ENCODE assay signal across 8 mouse cellular contexts in the genomic region with DNA sequence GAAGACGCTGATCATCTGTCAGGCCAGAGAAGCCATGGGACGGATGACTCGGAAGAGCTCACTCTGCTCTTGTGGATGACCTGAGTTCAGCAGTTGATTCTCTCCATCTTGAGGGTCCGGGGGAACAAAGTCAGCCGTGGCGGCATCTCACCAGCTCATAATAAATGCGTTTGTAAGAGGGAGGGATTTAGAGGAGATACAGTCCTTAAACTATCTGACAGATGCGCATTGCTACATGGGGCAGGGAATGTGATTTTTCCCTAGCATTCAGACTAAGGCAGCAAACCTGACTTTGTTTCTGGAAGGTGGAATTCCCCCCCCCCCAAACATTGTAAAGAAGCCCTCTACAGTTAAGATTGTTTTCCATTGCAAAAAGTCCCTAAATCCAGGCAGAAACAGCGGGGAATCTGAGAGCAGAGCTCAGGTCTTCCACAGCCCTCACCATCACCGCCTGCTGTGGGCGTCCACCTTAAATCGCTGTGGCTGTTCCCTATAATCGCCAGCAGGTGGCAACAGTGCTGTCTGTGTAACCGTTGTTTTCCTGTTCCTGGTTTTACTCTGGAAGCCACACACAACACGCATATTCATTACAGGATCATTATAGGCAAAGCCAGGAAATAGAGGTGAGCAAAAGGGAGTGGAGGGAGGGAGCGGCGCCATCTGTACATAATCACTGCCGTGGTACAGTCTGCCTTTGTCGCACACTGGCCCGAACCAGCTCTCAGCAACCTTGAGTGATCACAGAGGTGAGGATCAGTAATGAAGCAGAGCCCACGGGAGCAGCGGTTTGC.
DNase-seq lines count a peak whose midpoint lies in the region; ATAC-seq and TF ChIP-seq lines count a peak whose summit lies in the region.

No protein-coding gene starts in this region.

- no peak overlapping the region for H3K27ac ChIP-seq in embryonic fibroblast, embryonic 13.5 days (ENCODE audit: insufficient read depth, low read length)
- H3K27ac ChIP-seq in heart, embryonic 11.5 days (ENCODE audit: low read depth, low read length), result no peak overlapping the region
- H3K27ac ChIP-seq in kidney, embryonic 15.5 days, result peak overlapping the region; percentile 63; the same call in 1 of the 2 replicates
- no peak overlapping the region for H3K27ac ChIP-seq in limb, embryonic 15.5 days
- H3K27ac ChIP-seq in midbrain, postnatal 0 days (ENCODE audit: low read depth, low read length), result no peak overlapping the region

- no peak for TF ChIP-seq POLR2A in embryonic fibroblast, embryonic 13.5 days (IDR thresholded peaks at IDR 0.05; ENCODE audit: low read depth, low read length)

- ATAC-seq in heart, embryonic 11.5 days (replicated peaks; ENCODE audit: insufficient number of reproducible peaks, low FRiP score, low TSS enrichment), result peak; percentile 57
- peak; percentile 73 for ATAC-seq in kidney, embryonic 15.5 days (replicated peaks; ENCODE audit: low FRiP score)
- no peak for ATAC-seq in limb, embryonic 15.5 days (ENCODE audit: insufficient number of reproducible peaks, low FRiP score, low TSS enrichment, low read depth)
- peak; percentile 71; the same call in 1 of the 2 replicates for ATAC-seq in midbrain, postnatal 0 days (ENCODE audit: low FRiP score)

- peak overlapping the region; percentile 5; the same call in 1 of the 2 replicates for H3K4me3 ChIP-seq in embryonic fibroblast, embryonic 13.5 days (ENCODE audit: insufficient read depth, low read length)
- peak overlapping the region; percentile 35 for H3K4me3 ChIP-seq in heart, embryonic 11.5 days (ENCODE audit: low read depth, low read length)
- H3K4me3 ChIP-seq in kidney, embryonic 15.5 days (replicated peaks), result peak overlapping the region; percentile 37
- peak overlapping the region; percentile 33 for H3K4me3 ChIP-seq in limb, embryonic 15.5 days
- peak overlapping the region; percentile 26; the same call in 1 of the 2 replicates for H3K4me3 ChIP-seq in midbrain, postnatal 0 days (ENCODE audit: low read depth, low read length)

- H3K4me2 ChIP-seq in heart, embryonic 11.5 days, result peak overlapping the region; percentile 61
- peak overlapping the region; percentile 60 for H3K4me2 ChIP-seq in kidney, embryonic 15.5 days
- H3K4me2 ChIP-seq in limb, embryonic 15.5 days, result peak overlapping the region; percentile 54
- peak overlapping the region; percentile 49 for H3K4me2 ChIP-seq in midbrain, postnatal 0 days (ENCODE audit: low read depth, low read length, poor library complexity, severe bottlenecking)

- H3K4me1 ChIP-seq in embryonic fibroblast, embryonic 13.5 days (ENCODE audit: control insufficient read depth, insufficient read depth, low read length), result no peaks in the 10 kb centered on the region
- no peaks in the 10 kb centered on the region for H3K4me1 ChIP-seq in heart, embryonic 11.5 days (ENCODE audit: control insufficient read depth, insufficient read depth, low read length)
- H3K4me1 ChIP-seq in kidney, embryonic 15.5 days, result peaks cover 20% of the 10 kb centered on the region
- H3K4me1 ChIP-seq in limb, embryonic 15.5 days, result peaks cover 9% of the 10 kb centered on the region
- H3K4me1 ChIP-seq in midbrain, postnatal 0 days (ENCODE audit: insufficient read depth, low read length), result peaks cover 2% of the 10 kb centered on the region; the same call in 1 of the 2 replicates

- no peaks in the 10 kb centered on the region for H3K9me3 ChIP-seq in heart, embryonic 11.5 days (replicated peaks; ENCODE audit: control insufficient read depth, low read length)
- H3K9me3 ChIP-seq in kidney, embryonic 15.5 days (replicated peaks), result no peaks in the 10 kb centered on the region
- H3K9me3 ChIP-seq in limb, embryonic 15.5 days, result no peaks in the 10 kb centered on the region
- H3K9me3 ChIP-seq in midbrain, postnatal 0 days (ENCODE audit: low read length), result no peaks in the 10 kb centered on the region

- DNase-seq in CD4-positive helper T cell, adult 2 months (ENCODE audit: low read depth, low spot score), result peak; percentile 69
- DNase-seq in brain, adult 2 months (ENCODE audit: low read depth, low spot score), result peak; percentile 93
- DNase-seq in midbrain, postnatal 0 days (ENCODE audit: low spot score), result peak; percentile 95
- peak; percentile 13 to 35 for DNase-seq in spleen, postnatal 14 days (ENCODE audit: low spot score in 2 of 2)

- no peaks in the 10 kb centered on the region for H3K36me3 ChIP-seq in heart, embryonic 11.5 days (ENCODE audit: control insufficient read depth, insufficient read depth, low read length)
- H3K36me3 ChIP-seq in kidney, embryonic 15.5 days, result no peaks in the 10 kb centered on the region
- no peaks in the 10 kb centered on the region for H3K36me3 ChIP-seq in limb, embryonic 15.5 days
- H3K36me3 ChIP-seq in midbrain, postnatal 0 days (ENCODE audit: insufficient read depth, low read length), result no peaks in the 10 kb centered on the region

- 0 out of 2 replicates have a peak, but pooled peaks cover 2% of the 10 kb centered on the region for H3K27me3 ChIP-seq in heart, embryonic 11.5 days (ENCODE audit: control insufficient read depth, insufficient read depth, low read length)
- H3K27me3 ChIP-seq in kidney, embryonic 15.5 days, result 0 out of 2 replicates have a peak, but pooled peaks cover 4% of the 10 kb centered on the region
- H3K27me3 ChIP-seq in limb, embryonic 15.5 days, result peaks cover 4% of the 10 kb centered on the region; the same call in 1 of the 2 replicates
- H3K27me3 ChIP-seq in midbrain, postnatal 0 days (ENCODE audit: insufficient read depth, low read length), result no peaks in the 10 kb centered on the region

- peak; percentile 76; the same call in 1 of the 2 replicates for TF ChIP-seq CTCF in embryonic fibroblast, embryonic 13.5 days (IDR thresholded peaks at IDR 0.05; ENCODE audit: borderline replicate concordance, insufficient read depth, low read length)
- TF ChIP-seq CTCF in midbrain, postnatal 0 days (IDR thresholded peaks at IDR 0.05), result peak; percentile 98

- peak overlapping the region; percentile 66 for H3K9ac ChIP-seq in heart, embryonic 11.5 days (ENCODE audit: low read depth, low read length)
- 0 out of 2 replicates have a peak overlapping the region, but pooled peaks have one; percentile 40 for H3K9ac ChIP-seq in kidney, embryonic 15.5 days
- H3K9ac ChIP-seq in limb, embryonic 15.5 days, result no peak overlapping the region
- no peak overlapping the region; the same call in 1 of the 2 replicates for H3K9ac ChIP-seq in midbrain, postnatal 0 days (replicated peaks; ENCODE audit: low read length, poor library complexity, severe bottlenecking)

- WGBS in heart, embryonic 11.5 days (ENCODE audit: insufficient replicate concordance), result 26% methylated on average over 22 of the region's 22 CpGs
- 20% methylated on average over 22 of the region's 22 CpGs for WGBS in kidney, embryonic 15.5 days
- WGBS in limb, embryonic 15.5 days, result 21% methylated on average over 22 of the region's 22 CpGs
- 25% methylated on average over 22 of the region's 22 CpGs for WGBS in midbrain, postnatal 0 days

Comparison
In these comparisons a context has a peak if more than half of its experiments do, and no peak if none do; other contexts are left out.
1. DNase-seq: peak in every context shown above with its lines; median percentile 95 in midbrain, postnatal 0 days; 93 in brain, adult 2 months; 69 in CD4-positive helper T cell, adult 2 months; 24 in spleen, postnatal 14 days.
2. H3K9ac ChIP-seq: peak in heart, embryonic 11.5 days (single experiment) and kidney, embryonic 15.5 days (single experiment); none in limb, embryonic 15.5 days (single experiment) and midbrain, postnatal 0 days (single experiment).
3. Peak in every context shown above with its lines, with median percentiles within 50 percentile points of each other: H3K4me3 ChIP-seq and H3K4me2 ChIP-seq.